Mouse (Mus musculus) natural killer cell, adult 2 months (primary cell): ENCODE data around the gene Gm21900.
"Not testable (repeated sequence)": the region's sequence is repeated elsewhere in the genome, so short reads cannot be mapped to it uniquely, and the experiment has no call there.

Experiments used
- DNase-seq, 2 experiments: peaks; one replicate each; pipeline ENCODE4 v3.0.0; 2022; ENCODE audit warnings: low spot score in 2 of 2

Gene Gm21900

DNA sequence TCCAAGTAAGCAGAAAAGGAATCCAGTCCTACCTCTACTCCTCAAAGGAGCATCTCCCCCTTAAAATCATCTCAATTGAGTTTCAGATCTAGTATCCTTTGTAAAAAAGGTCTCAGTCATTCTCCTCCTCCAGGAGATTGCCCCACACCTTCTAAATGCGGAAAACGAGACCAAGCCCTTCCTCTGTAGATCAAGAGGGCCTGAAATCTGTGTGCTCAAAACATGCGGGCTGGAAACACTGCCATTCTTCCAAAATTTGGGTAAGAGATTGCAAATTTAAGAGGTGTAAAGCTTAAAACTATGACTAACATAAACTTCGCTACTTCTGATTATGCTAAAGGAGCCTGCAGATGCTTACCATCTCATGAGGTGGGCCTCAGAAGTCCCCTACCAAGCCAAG, at the start of gene Gm21900:
Gene Gm21900 (plus strand): TSS at position 301 of the 400 bp plus-strand sequence.
- not testable (repeated sequence) for DNase-seq

DNA sequence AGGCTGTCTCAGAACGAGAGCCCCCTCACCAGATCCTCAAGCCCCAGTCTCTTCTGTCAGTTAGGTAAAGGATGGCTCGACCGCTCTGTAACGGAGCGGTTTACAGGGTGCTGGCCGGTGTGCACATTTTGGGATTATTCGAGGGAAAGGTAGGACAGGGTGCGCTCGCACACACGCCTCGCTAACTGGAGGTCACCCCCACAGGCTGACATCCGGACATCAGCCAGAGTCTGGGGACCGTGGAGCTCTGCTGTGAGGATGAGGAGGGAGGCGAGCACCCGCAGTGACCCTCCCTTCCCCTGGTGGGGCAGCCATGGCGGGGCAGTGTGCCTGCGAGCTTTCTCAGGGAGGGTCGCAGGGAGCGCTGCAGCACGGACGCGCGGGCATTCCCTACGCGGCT, 27.4 kb downstream of the Gm21900 start:
- peak; percentile 0 to 2 for DNase-seq
